Mouse (Mus musculus) heart, embryonic 16.5 days (tissue): ENCODE measurements around the gene Yipf1. TPM values are rescaled to one million over a fixed set of nuclear protein-coding genes. Genes with fewer than 3 reads are reported as not detected.

Experiments used
- ATAC-seq: fragments of 200-750 bp; cut with Nextera tagmentation; replicated peaks from 2 replicates; pipeline ENCODE4 v1.8.0; 2017; ENCODE audit warnings: moderate number of reproducible peaks; ENCODE audit not compliant: insufficient read depth, low FRiP score; ENCODE audit errors: extremely low read depth
- H3K27ac ChIP-seq: fragments of 300-500 bp; sonication (generic); 2 replicates; pipeline ENCODE4 v1.5.1; 2014; ENCODE audit warnings: mild to moderate bottlenecking, low read length, control low read depth, moderate library complexity
- H3K27me3 ChIP-seq: fragments of 300-500 bp; sonication (generic); 2 replicates; pipeline ENCODE4 v1.6.1; 2014; ENCODE audit warnings: low read length, mixed read lengths; ENCODE audit not compliant: control insufficient read depth, insufficient read depth
- H3K36me3 ChIP-seq: fragments of 300-500 bp; sonication (generic); 2 replicates; pipeline ENCODE4 v1.6.1; 2014; ENCODE audit not compliant: control insufficient read depth, insufficient read depth
- H3K4me1 ChIP-seq: fragments of 300-500 bp; sonication (generic); 2 replicates; pipeline ENCODE4 v1.6.1; 2014; ENCODE audit warnings: low read length, mixed read lengths; ENCODE audit not compliant: control insufficient read depth, insufficient read depth
- H3K4me2 ChIP-seq: fragments of 300-500 bp; sonication (generic); 2 replicates; pipeline ENCODE4 v1.6.1; 2014; ENCODE audit warnings: low read depth, mild to moderate bottlenecking, control low read depth, low read length
- H3K4me3 ChIP-seq: fragments of 300-500 bp; sonication (generic); 2 replicates; pipeline ENCODE4 v1.5.1; 2014; ENCODE audit warnings: mild to moderate bottlenecking, control low read depth, low read length
- H3K9ac ChIP-seq: fragments of 300-500 bp; sonication (generic); 2 replicates; pipeline ENCODE4 v1.6.1; 2014; ENCODE audit warnings: low read length, control low read depth
- H3K9me3 ChIP-seq: fragments of 300-500 bp; sonication (generic); replicated peaks from 2 replicates; pipeline ENCODE4 v1.6.1; 2016; ENCODE audit warnings: low read length; ENCODE audit not compliant: control insufficient read depth
- WGBS: fragments of 180-500 bp; shearing (Covaris S2); extraction: QIAGEN DNeasy Blood & Tissue Kit; methylation state at CpG from one replicate; pipeline ENCODE4 v1.1.7; 2014; 5-methylcytosine and 5-hydroxymethylcytosine counted together
- polyA plus RNA-seq: library from polyadenylated mRNA; unstranded; fragments of >200 nt; fragmentation: Nextera tagmentation; extraction: Ambion mirVana; gene quantifications from 2 replicates; pipeline ENCODE4 v1.2.1, GENCODE M21; 2015

The Yipf1 gene
- polyA plus RNA-seq, 1 experiment from 2014 or later: 45.6 TPM

DNA sequence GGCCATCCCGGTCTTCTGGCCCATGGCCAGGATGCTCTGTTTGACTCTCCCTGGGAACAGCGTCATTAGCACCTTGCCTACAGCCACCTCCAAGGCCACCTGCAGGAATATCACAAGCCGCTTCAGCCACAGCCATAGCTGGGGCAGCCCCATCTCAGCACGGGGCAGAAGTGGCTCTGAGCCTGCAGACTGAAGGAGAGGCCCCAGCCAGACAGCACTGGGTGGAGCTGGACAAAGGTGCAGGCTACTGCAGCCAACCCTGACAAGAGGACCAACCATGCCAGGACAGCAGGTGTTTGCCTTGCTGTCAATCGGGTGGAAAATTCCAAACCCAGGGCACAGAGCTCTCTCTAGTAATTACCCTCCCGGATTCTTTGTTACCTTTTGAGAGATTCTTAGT is 7.2 kb upstream of the Yipf1 start, which contains the start of gene Dio1:
TSS of gene Dio1 (minus strand) at position 204 of the 400 bp plus-strand sequence.
- Histone ChIP-seq H3K9me3 (no peaks in the 10 kb centered on the region), H3K9ac (no peak within 1 kb of the TSS), H3K4me1 (no peaks in the 10 kb centered on the region), H3K27me3 (no peaks in the 10 kb centered on the region; the same call in 1 of the 2 replicates), H3K27ac (no peak within 1 kb of the TSS), H3K36me3 (no peaks in the 10 kb centered on the region), H3K4me3 (no peak within 1 kb of the TSS), H3K4me2 (no peak within 1 kb of the TSS)
- ATAC-seq: no peak
- 46% methylated on average over 6 of the region's 6 CpGs for WGBS

DNA sequence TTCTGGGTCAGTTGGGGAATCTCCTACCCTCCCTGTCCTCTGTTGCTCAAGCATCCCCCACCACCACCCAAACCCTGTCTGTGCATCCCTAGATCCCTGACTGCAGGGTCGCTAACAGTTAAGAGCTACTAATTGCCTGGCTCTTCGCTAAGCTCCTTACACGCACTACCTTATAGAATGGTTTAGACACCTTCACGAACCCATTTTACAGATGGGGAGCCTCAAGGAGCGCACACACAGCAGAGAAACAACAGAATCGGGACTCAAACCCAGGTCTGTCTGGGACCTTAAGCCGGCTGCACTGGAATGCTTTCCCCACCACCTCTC is 279 bp downstream of the Yipf1 start:
- Histone ChIP-seq H3K4me3 (peak overlapping the region; percentile 64), H3K27ac (no peak overlapping the region), H3K36me3 (peaks cover 5% of the 10 kb centered on the region; the same call in 1 of the 2 replicates), H3K9me3 (no peaks in the 10 kb centered on the region), H3K27me3 (no peaks in the 10 kb centered on the region), H3K4me1 (peaks cover 8% of the 10 kb centered on the region), H3K4me2 (peak overlapping the region; percentile 75), H3K9ac (peak overlapping the region; percentile 57)
- 6% methylated on average over 7 of the region's 7 CpGs for WGBS
- ATAC-seq: no peak

DNA sequence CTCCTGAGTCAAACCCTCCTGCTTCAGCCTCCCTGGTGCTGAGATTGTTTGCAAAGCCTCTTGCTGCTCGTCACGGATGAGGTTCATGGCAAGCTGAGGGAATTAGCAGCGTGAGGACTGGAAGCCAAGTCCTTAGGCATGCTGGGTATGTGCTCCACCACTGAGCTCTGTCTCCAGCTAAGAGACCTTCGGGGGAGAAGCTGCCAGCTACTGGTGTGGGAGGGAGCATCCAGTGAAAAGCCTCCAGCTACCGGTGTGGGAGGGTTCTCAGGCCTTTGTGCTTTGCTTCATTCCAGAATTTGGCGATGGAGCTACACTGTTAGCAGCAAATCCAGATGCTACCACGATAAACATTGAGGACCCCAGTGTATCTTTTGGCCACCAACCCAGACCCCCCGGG is 4.5 kb downstream of the Yipf1 start:
- Histone ChIP-seq H3K4me2 (no peak overlapping the region), H3K27me3 (no peaks in the 10 kb centered on the region), H3K4me1 (peaks cover 4% of the 10 kb centered on the region), H3K9ac (no peak overlapping the region), H3K27ac (no peak overlapping the region), H3K9me3 (no peaks in the 10 kb centered on the region), H3K36me3 (peaks cover 12% of the 10 kb centered on the region; the same call in 1 of the 2 replicates), H3K4me3 (no peak overlapping the region)
- no peak for ATAC-seq
- 75% methylated on average over 8 of the region's 8 CpGs for WGBS

DNA sequence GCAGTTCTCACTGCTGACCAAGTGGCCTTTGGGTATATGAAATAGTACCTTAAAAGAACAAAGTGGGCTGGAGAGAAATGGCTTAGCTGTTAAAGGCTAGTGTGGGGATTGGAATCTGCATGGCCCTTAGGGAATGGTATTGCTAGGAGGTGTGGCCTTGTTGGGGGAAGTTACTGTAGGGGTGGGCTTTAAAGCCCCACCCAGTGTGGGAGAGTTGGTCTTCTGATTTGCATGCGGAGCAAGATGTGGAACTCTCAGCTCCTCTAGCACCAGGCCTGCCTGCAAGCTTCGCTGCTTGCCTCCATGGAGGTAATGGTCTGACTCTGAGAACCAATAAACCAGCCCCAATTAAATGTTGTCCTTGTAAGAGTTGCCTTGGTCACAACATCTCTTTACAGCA is 6.9 kb downstream of the Yipf1 start:
- Histone ChIP-seq H3K27ac (no peak overlapping the region), H3K4me3 (no peak overlapping the region), H3K27me3 (no peaks in the 10 kb centered on the region), H3K9ac (no peak overlapping the region), H3K36me3 (peaks cover 12% of the 10 kb centered on the region; the same call in 1 of the 2 replicates), H3K4me1 (no peaks in the 10 kb centered on the region), H3K9me3 (no peaks in the 10 kb centered on the region), H3K4me2 (no peak overlapping the region)
- no peak for ATAC-seq
- 84% methylated on average over 2 of the region's 2 CpGs for WGBS

- Histone ChIP-seq H3K4me3 (no peak overlapping the region), H3K27me3 (no peaks in the 10 kb centered on the region), H3K9ac (no peak overlapping the region), H3K27ac (no peak overlapping the region), H3K9me3 (no peaks in the 10 kb centered on the region), H3K4me2 (no peak overlapping the region), H3K36me3 (peaks cover 10% of the 10 kb centered on the region; the same call in 1 of the 2 replicates), H3K4me1 (no peaks in the 10 kb centered on the region)
- ATAC-seq: no peak
- 85% methylated on average over 2 of the region's 2 CpGs for WGBS
Observed at GRCm38 (mm10) chr4:107323113-107323512, 8.9 kb downstream of the Yipf1 start.

DNA sequence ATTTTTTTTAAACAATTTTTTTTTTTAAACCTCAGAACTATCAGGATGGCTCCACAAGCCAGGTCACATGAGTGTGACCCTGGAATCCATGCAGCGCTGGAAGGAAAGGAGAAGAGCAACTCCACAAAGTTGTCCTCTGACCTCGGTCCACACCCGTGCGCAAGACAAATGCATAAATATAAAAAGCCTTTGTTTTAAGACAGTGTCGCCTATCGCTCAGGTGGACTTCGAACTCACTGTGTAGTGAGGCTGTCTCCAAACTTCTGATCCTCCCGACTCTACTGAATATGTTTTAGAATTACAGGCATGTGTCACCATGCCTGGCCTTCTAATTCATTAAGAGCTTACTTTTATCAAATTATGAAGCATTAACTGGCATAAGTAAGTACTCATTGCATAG is 14.4 kb downstream of the Yipf1 start:
- no peaks in the 10 kb centered on the region for H3K27me3 ChIP-seq

GRCm38 (mm10) chr4:107333514-107333913 is 19.4 kb downstream of the Yipf1 start:
- Histone ChIP-seq H3K9me3 (no peaks in the 10 kb centered on the region), H3K4me1 (no peaks in the 10 kb centered on the region), H3K4me2 (no peak overlapping the region), H3K27me3 (no peaks in the 10 kb centered on the region), H3K27ac (no peak overlapping the region), H3K4me3 (no peak overlapping the region), H3K36me3 (no peaks in the 10 kb centered on the region), H3K9ac (no peak overlapping the region)
- 89% methylated on average over 4 of the region's 4 CpGs for WGBS
- ATAC-seq: no peak

More for the DNA sequence above, 14.4 kb downstream of the Yipf1 start:
- Histone ChIP-seq H3K27ac (no peak overlapping the region), H3K4me1 (no peaks in the 10 kb centered on the region), H3K4me3 (no peak overlapping the region), H3K36me3 (no peaks in the 10 kb centered on the region), H3K9ac (no peak overlapping the region), H3K4me2 (no peak overlapping the region), H3K9me3 (no peaks in the 10 kb centered on the region)
- ATAC-seq: no peak
- 92% methylated on average over 8 of the region's 8 CpGs for WGBS

GRCm38 (mm10) chr4:107336356-107336755 is 22.2 kb downstream of the Yipf1 start:
- Histone ChIP-seq H3K27me3 (no peaks in the 10 kb centered on the region), H3K4me1 (no peaks in the 10 kb centered on the region), H3K36me3 (no peaks in the 10 kb centered on the region), H3K9ac (no peak overlapping the region), H3K4me2 (no peak overlapping the region), H3K27ac (no peak overlapping the region), H3K9me3 (no peaks in the 10 kb centered on the region), H3K4me3 (no peak overlapping the region)
- no peak for ATAC-seq
- WGBS: 60% methylated on average over 8 of the region's 8 CpGs

GRCm38 (mm10) chr4:107337455-107337854 is 23.3 kb downstream of the Yipf1 start:
- Histone ChIP-seq H3K27ac (no peak overlapping the region), H3K27me3 (no peaks in the 10 kb centered on the region), H3K36me3 (no peaks in the 10 kb centered on the region), H3K9me3 (no peaks in the 10 kb centered on the region), H3K4me2 (no peak overlapping the region), H3K9ac (no peak overlapping the region), H3K4me3 (no peak overlapping the region), H3K4me1 (no peaks in the 10 kb centered on the region)
- 78% methylated on average over 5 of the region's 5 CpGs for WGBS
- ATAC-seq: no peak
